Mouse (Mus musculus) hindbrain, embryonic 15.5 days (tissue): ENCODE results near the gene Gmfb. TPM values are rescaled to one million over a fixed set of nuclear protein-coding genes. Genes with fewer than 3 reads are reported as not detected.

Experiments used
- ATAC-seq: fragments of 200-750 bp; cut with Nextera tagmentation; 2 replicates; pipeline ENCODE4 v1.8.0; 2017; ENCODE audit warnings: low read depth, moderate number of reproducible peaks, moderate TSS enrichment; ENCODE audit not compliant: low FRiP score
- H3K27ac ChIP-seq: fragments of 300-500 bp; sonication (generic); replicated peaks from 2 replicates; pipeline ENCODE4 v1.5.1; 2015; ENCODE audit warnings: mild to moderate bottlenecking, inconsistent platforms
- H3K27me3 ChIP-seq: fragments of 300-500 bp; sonication (generic); 2 replicates; pipeline ENCODE4 v1.6.1; 2015; ENCODE audit warnings: control low read depth, inconsistent platforms
- H3K36me3 ChIP-seq: fragments of 300-500 bp; sonication (generic); 2 replicates; pipeline ENCODE4 v1.6.1; 2015; ENCODE audit warnings: control low read depth, inconsistent platforms
- H3K4me1 ChIP-seq: fragments of 300-500 bp; sonication (generic); replicated peaks from 2 replicates; pipeline ENCODE4 v1.6.1; 2015; ENCODE audit warnings: control low read depth, inconsistent platforms
- H3K4me2 ChIP-seq: fragments of 300-500 bp; sonication (generic); 2 replicates; pipeline ENCODE4 v1.6.1; 2015; ENCODE audit warnings: moderate library complexity, mild to moderate bottlenecking, inconsistent platforms
- H3K4me3 ChIP-seq: fragments of 300-500 bp; sonication (generic); 2 replicates; pipeline ENCODE4 v1.5.1; 2015; ENCODE audit warnings: mild to moderate bottlenecking, inconsistent platforms
- H3K9ac ChIP-seq: fragments of 300-500 bp; sonication (generic); 2 replicates; pipeline ENCODE4 v1.6.1; 2015; ENCODE audit warnings: inconsistent platforms
- H3K9me3 ChIP-seq: fragments of 300-500 bp; sonication (generic); 2 replicates; pipeline ENCODE4 v1.6.1; 2016; ENCODE audit warnings: control low read depth, inconsistent platforms
- WGBS: fragments of 180-500 bp; shearing (Covaris S2); methylation state at CpG from one replicate; pipeline ENCODE4 v1.1.7; 2015; 5-methylcytosine and 5-hydroxymethylcytosine counted together
- polyA plus RNA-seq: library from polyadenylated mRNA; unstranded; fragments of >200 nt; fragmentation: Nextera tagmentation; extraction: Ambion mirVana; gene quantifications from 2 replicates; pipeline ENCODE4 v1.2.1, GENCODE M21; 2015

The Gmfb gene
- polyA plus RNA-seq, 1 experiment from 2014 or later = 116 TPM

GRCm38 (mm10) chr14:46794157-46794556 is 27.9 kb downstream of the Gmfb start:
- WGBS = 93% methylated on average over 5 of the region's 5 CpGs
- H3K9ac ChIP-seq = no peak overlapping the region

DNA sequence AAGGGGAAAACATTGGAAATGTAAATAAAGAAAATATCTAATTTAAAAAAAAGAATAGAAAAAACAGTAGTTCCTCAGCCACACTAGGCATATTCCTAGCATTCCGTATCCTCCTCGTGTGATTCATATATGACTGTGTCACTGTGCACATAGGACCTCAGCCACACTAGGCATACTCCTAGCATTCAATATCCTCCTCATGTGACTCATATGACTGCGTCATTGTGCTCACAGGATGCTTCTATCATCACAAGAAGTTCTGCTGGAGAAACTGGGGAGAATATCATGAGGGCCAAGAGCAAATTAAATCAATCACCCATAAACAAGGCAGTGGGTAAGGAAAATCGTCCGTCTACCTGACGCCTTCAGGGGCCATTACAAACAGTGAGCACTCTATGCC is 31.3 kb downstream of the Gmfb start:
- Histone ChIP-seq H3K27ac (no peak overlapping the region), H3K4me3 (no peak overlapping the region), H3K36me3 (no peaks in the 10 kb centered on the region), H3K9ac (no peak overlapping the region), H3K4me2 (no peak overlapping the region), H3K9me3 (no peaks in the 10 kb centered on the region), H3K27me3 (no peaks in the 10 kb centered on the region), H3K4me1 (peaks cover 14% of the 10 kb centered on the region)
- no peak for ATAC-seq
- 93% methylated on average over 6 of the region's 6 CpGs for WGBS

More at GRCm38 (mm10) chr14:46794157-46794556, 27.9 kb downstream of the Gmfb start:
- no peak overlapping the region for H3K4me2 ChIP-seq
- no peak overlapping the region for H3K27ac ChIP-seq
- ATAC-seq = no peak
- peaks cover 2% of the 10 kb centered on the region; the same call in 1 of the 2 replicates for H3K36me3 ChIP-seq
- H3K27me3 ChIP-seq = no peaks in the 10 kb centered on the region
- no peaks in the 10 kb centered on the region for H3K9me3 ChIP-seq
- no peaks in the 10 kb centered on the region for H3K4me1 ChIP-seq
- H3K4me3 ChIP-seq = no peak overlapping the region

GRCm38 (mm10) chr14:46790303-46790702 is 31.7 kb downstream of the Gmfb start:
- Histone ChIP-seq H3K27ac (no peak overlapping the region), H3K27me3 (no peaks in the 10 kb centered on the region), H3K9me3 (no peaks in the 10 kb centered on the region), H3K36me3 (no peaks in the 10 kb centered on the region), H3K4me2 (no peak overlapping the region), H3K4me3 (no peak overlapping the region), H3K9ac (no peak overlapping the region), H3K4me1 (peaks cover 14% of the 10 kb centered on the region)
- no peak for ATAC-seq
- WGBS = 72% methylated on average over 4 of the region's 4 CpGs

- peak overlapping the region; percentile 97 for H3K27ac ChIP-seq
- no peaks in the 10 kb centered on the region for H3K9me3 ChIP-seq
- 0 out of 2 replicates have a peak, but pooled peaks cover 3% of the 10 kb centered on the region for H3K36me3 ChIP-seq
- no peaks in the 10 kb centered on the region for H3K27me3 ChIP-seq
- peak overlapping the region; percentile 73 for H3K4me2 ChIP-seq
- 33% methylated on average over 8 of the region's 8 CpGs for WGBS
- H3K4me1 ChIP-seq = peaks cover 20% of the 10 kb centered on the region
- no peak overlapping the region for H3K9ac ChIP-seq
- ATAC-seq = 0 out of 2 replicates have a peak, but pooled peaks have one; percentile 7
- peak overlapping the region; percentile 74 for H3K4me3 ChIP-seq
Measured at GRCm38 (mm10) chr14:46788505-46788901, 33.5 kb downstream of the Gmfb start.

DNA sequence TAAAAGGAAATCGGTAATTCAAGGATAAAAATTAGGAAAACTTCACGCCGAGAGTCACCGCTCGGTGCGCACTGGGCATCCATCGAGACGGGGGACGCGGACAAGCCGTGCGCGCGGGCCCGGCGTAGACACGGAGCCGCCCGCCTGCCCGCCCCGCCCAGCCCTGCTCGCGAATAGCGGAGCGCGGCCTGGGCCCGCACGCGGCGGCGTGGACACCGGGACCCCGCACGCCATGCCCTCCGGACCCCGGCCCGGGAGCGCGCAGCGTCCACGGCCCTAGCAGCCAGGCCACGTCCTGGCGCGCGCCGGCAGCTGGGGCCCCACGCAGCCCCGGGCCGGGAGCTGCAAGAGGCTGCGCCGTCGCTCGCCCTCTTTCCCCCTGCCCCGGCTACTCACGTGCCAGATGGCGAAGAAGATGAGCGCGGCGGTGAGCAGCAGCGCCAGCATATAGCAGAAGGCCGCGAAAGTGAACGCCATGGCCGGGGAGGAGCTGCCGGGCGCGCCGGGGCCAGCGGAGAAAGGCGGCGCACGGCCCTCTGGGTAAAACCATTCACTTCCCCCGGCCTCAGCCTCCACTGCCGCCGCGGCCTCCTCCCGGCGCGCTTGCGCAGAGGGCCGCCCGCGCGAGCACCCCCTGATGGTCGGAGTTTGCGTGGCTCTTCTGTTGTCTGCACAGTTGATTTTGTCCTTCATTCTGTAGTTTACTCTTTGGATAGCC is 34.1 kb downstream of the Gmfb start, which contains the start of gene Cnih1:
Cnih1 (minus strand) TSS at position 625 of the 718 bp plus-strand sequence.
- ATAC-seq = peak; percentile 97
- H3K9ac ChIP-seq = peak within 1 kb of the TSS; percentile 79
- no peaks in the 10 kb centered on the region for H3K27me3 ChIP-seq
- H3K9me3 ChIP-seq = no peaks in the 10 kb centered on the region
- 0 out of 2 replicates have a peak, but pooled peaks cover 3% of the 10 kb centered on the region for H3K36me3 ChIP-seq
- H3K4me2 ChIP-seq = peak within 1 kb of the TSS; percentile 73
- H3K4me1 ChIP-seq = peaks cover 20% of the 10 kb centered on the region
- peak within 1 kb of the TSS; percentile 97 for H3K27ac ChIP-seq
- under 1% methylated on average over 57 of the region's 86 CpGs for WGBS
- H3K4me3 ChIP-seq = peak within 1 kb of the TSS; percentile 74

GRCm38 (mm10) chr14:46787454-46787786 is 34.6 kb downstream of the Gmfb start:
- no peak for ATAC-seq
- H3K27me3 ChIP-seq = no peaks in the 10 kb centered on the region
- peak overlapping the region; percentile 74 for H3K4me3 ChIP-seq
- peaks cover 20% of the 10 kb centered on the region for H3K4me1 ChIP-seq
- H3K9me3 ChIP-seq = no peaks in the 10 kb centered on the region
- H3K36me3 ChIP-seq = 0 out of 2 replicates have a peak, but pooled peaks cover 3% of the 10 kb centered on the region
- peak overlapping the region; percentile 79 for H3K9ac ChIP-seq
- under 1% methylated on average over 11 of the region's 11 CpGs for WGBS
- H3K4me2 ChIP-seq = peak overlapping the region; percentile 73
- peak overlapping the region; percentile 97 for H3K27ac ChIP-seq

GRCm38 (mm10) chr14:46785247-46785646 is 36.8 kb downstream of the Gmfb start:
- 81% methylated on average over 5 of the region's 5 CpGs for WGBS
- no peak for ATAC-seq

GRCm38 (mm10) chr14:46783327-46783926 is 38.6 kb downstream of the Gmfb start:
- H3K9me3 ChIP-seq = 0 out of 2 replicates have a peak, but pooled peaks cover 3% of the 10 kb centered on the region
- 94% methylated on average over 10 of the region's 10 CpGs for WGBS
- H3K27me3 ChIP-seq = no peaks in the 10 kb centered on the region
- no peak for ATAC-seq
- H3K9ac ChIP-seq = no peak overlapping the region
- H3K36me3 ChIP-seq = peaks cover 25% of the 10 kb centered on the region
- no peak overlapping the region for H3K27ac ChIP-seq
- no peak overlapping the region for H3K4me2 ChIP-seq
- H3K4me3 ChIP-seq = no peak overlapping the region
- H3K4me1 ChIP-seq = peaks cover 20% of the 10 kb centered on the region

More at GRCm38 (mm10) chr14:46785247-46785646, 36.8 kb downstream of the Gmfb start:
- no peak overlapping the region for H3K4me3 ChIP-seq
- H3K9ac ChIP-seq = no peak overlapping the region
- 0 out of 2 replicates have a peak, but pooled peaks cover 7% of the 10 kb centered on the region for H3K36me3 ChIP-seq
- no peak overlapping the region for H3K4me2 ChIP-seq
- no peak overlapping the region for H3K27ac ChIP-seq
- H3K4me1 ChIP-seq = peaks cover 20% of the 10 kb centered on the region
- H3K27me3 ChIP-seq = no peaks in the 10 kb centered on the region
- no peaks in the 10 kb centered on the region for H3K9me3 ChIP-seq

DNA sequence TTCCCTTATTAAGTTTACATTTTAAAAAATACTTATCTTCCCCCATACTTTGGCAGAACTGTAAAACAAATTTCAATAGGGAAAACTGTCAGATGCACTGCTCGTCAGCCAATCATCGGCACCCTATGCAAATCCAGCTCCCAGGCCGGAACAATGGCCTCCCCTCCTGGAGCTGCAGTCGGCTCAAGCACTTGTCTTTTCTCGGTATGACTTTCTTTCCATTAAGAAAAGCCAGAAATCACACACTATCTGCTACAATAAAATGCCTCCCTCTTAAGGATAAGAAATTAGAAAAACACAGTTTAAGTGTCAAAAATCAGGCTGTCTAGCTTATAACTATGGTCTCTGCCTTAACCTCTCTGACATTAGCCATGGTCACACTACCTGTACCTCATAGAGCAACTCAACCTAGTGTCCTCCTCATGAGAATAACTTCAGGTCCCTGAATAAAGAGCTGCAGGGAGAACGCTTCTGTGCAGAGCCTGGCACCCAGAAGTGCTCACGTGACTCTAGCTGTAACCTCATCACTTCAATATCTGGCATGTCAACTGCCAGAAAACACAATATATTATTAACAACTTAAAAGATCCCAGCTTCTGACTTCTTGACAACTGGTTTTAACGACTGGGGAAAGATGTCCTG is 39.7 kb downstream of the Gmfb start:
- peaks cover 20% of the 10 kb centered on the region for H3K4me1 ChIP-seq
- 0 out of 2 replicates have a peak, but pooled peaks cover 3% of the 10 kb centered on the region for H3K9me3 ChIP-seq
- ATAC-seq = no peak
- no peaks in the 10 kb centered on the region for H3K27me3 ChIP-seq
- H3K36me3 ChIP-seq = peaks cover 35% of the 10 kb centered on the region
- no peak overlapping the region for H3K9ac ChIP-seq
- H3K4me3 ChIP-seq = no peak overlapping the region
- 87% methylated on average over 8 of the region's 8 CpGs for WGBS
- H3K4me2 ChIP-seq = no peak overlapping the region
- H3K27ac ChIP-seq = no peak overlapping the region

GRCm38 (mm10) chr14:46781086-46781485 is 41.0 kb downstream of the Gmfb start:
- Histone ChIP-seq H3K4me3 (no peak overlapping the region), H3K9ac (no peak overlapping the region), H3K36me3 (peaks cover 43% of the 10 kb centered on the region), H3K4me1 (peaks cover 9% of the 10 kb centered on the region), H3K9me3 (0 out of 2 replicates have a peak, but pooled peaks cover 3% of the 10 kb centered on the region), H3K4me2 (no peak overlapping the region), H3K27me3 (no peaks in the 10 kb centered on the region), H3K27ac (no peak overlapping the region)
- ATAC-seq = no peak
- 95% methylated on average over 7 of the region's 7 CpGs for WGBS

- Histone ChIP-seq H3K27ac (no peak overlapping the region), H3K4me1 (no peaks in the 10 kb centered on the region), H3K4me3 (no peak overlapping the region), H3K27me3 (no peaks in the 10 kb centered on the region), H3K4me2 (no peak overlapping the region), H3K36me3 (peaks cover 57% of the 10 kb centered on the region), H3K9me3 (0 out of 2 replicates have a peak, but pooled peaks cover 3% of the 10 kb centered on the region), H3K9ac (no peak overlapping the region)
- no peak for ATAC-seq
- 96% methylated on average over 7 of the region's 7 CpGs for WGBS
Measured at GRCm38 (mm10) chr14:46779217-46779616, 42.8 kb downstream of the Gmfb start.

GRCm38 (mm10) chr14:46778756-46779155 is 43.3 kb downstream of the Gmfb start:
- no peaks in the 10 kb centered on the region for H3K27me3 ChIP-seq
- no peak overlapping the region for H3K9ac ChIP-seq
- no peak for ATAC-seq
- H3K9me3 ChIP-seq = 0 out of 2 replicates have a peak, but pooled peaks cover 3% of the 10 kb centered on the region
- no peak overlapping the region for H3K4me2 ChIP-seq
- no peak overlapping the region for H3K27ac ChIP-seq
- peaks cover 61% of the 10 kb centered on the region for H3K36me3 ChIP-seq
- H3K4me1 ChIP-seq = no peaks in the 10 kb centered on the region
- H3K4me3 ChIP-seq = no peak overlapping the region
- WGBS = 97% methylated on average over 9 of the region's 9 CpGs
